9 mouse cellular contexts compared by ENCODE assay signal in genomic region chr9:77406906-77407305, GRCm38 (mm10). TPM values are rescaled to one million over a fixed set of nuclear protein-coding genes. Genes with fewer than 3 reads are reported as not detected.
A peak's percentile ranks its signal among the peaks of the same experiment; 100 is the strongest.
DNase-seq lines count a peak whose midpoint lies in the region; TF ChIP-seq lines count a peak whose summit lies in the region.
"Had no signal": no experiment of that assay in that cellular context is flagged by ENCODE, and none has a peak within 500 bp of the region (broad histone marks: within the 10 kb centered on the region; RNA-seq: fewer than 3 reads in every experiment).

No protein-coding gene starts in this region.

- no peak for DNase-seq in left cerebral cortex, adult 2 months (ENCODE audit: extremely low spot score in 1 of 2, low spot score in 2 of 2)
- DNase-seq in left cerebral cortex, adult 8-10 months (ENCODE audit: low spot score in 2 of 2): no peak
- peak; percentile 63 for DNase-seq in ZHBTc4 (ENCODE audit: low read depth, low spot score)
- peak; percentile 74 for DNase-seq in embryo, embryonic 10.5 days (ENCODE audit: low spot score)
- peak; percentile 73 for DNase-seq in liver
- peak; percentile 52 for DNase-seq in retina, postnatal 1 day
- no peak for DNase-seq in layer of hippocampus, adult 9-11 months

- peak; percentile 35 for TF ChIP-seq CTCF in left cerebral cortex, adult 2 months (IDR thresholded peaks at IDR 0.05)

- no peak overlapping the region for H3K4me3 ChIP-seq in left cerebral cortex, adult 2 months
- H3K4me3 ChIP-seq: embryonic facial prominence, embryonic 15.5 days; limb, embryonic 13.5 days had no signal

- H3K27ac ChIP-seq in left cerebral cortex, adult 2 months: no peak overlapping the region
- H3K27ac ChIP-seq: embryonic facial prominence, embryonic 15.5 days; limb, embryonic 13.5 days had no signal

- intact Hi-C loops in left cerebral cortex, adult 2 months (cut with DNase I): no loop called here

RNA-seq across cellular contexts. Expression of gene Mlip, which starts 54.1 kb away (rescaled TPM):
- 100 to 1,000 TPM; 133 to 136 TPM for total RNA-seq in left cerebral cortex, adult 2 months (2021)
- total RNA-seq in left cerebral cortex, adult 8-10 months (2022): 100 to 1,000 TPM; 113 to 133 (median 118) TPM

Comparison
In these comparisons a context has a peak if more than half of its experiments do, and no peak if none do; other contexts are left out.
1. DNase-seq: peak in ZHBTc4 (single experiment), embryo, embryonic 10.5 days (single experiment), liver (single experiment) and retina, postnatal 1 day (single experiment); none in left cerebral cortex, adult 2 months (0 of 2), left cerebral cortex, adult 8-10 months (0 of 2) and layer of hippocampus, adult 9-11 months (single experiment).